Mouse (Mus musculus): ENCODE data around the gene Rbfox2. TPM values are rescaled to one million over a fixed set of nuclear protein-coding genes. Genes with fewer than 3 reads are reported as not detected.

Rbfox2 gene
- total and polyA plus RNA-seq, 3 experiments = 0.89 TPM; not detected in 2

- H3K9me3 ChIP-seq (replicated peaks; ENCODE audit: low read length) = peaks cover under 1% of the 10 kb centered on the region
- DNase-seq (ENCODE audit: extremely low read depth) = no peak
- H3K27ac ChIP-seq (ENCODE audit: insufficient read depth, low read depth) = no peak overlapping the region
- TF ChIP-seq ZKSCAN1 (IDR thresholded peaks at IDR 0.05; ENCODE audit: borderline replicate concordance, low read depth, low read length) = no peak
- TF ChIP-seq CHD1 (IDR thresholded peaks at IDR 0.05; ENCODE audit: low read depth, low read length) = no peak
- no peak for TF ChIP-seq NRF1 (IDR thresholded peaks at IDR 0.05; ENCODE audit: low read depth, low read length)
- no peak for TF ChIP-seq GABPA (IDR thresholded peaks at IDR 0.05; ENCODE audit: insufficient replicate concordance, low read depth, low read length)
- no peak for TF ChIP-seq MAX (IDR thresholded peaks at IDR 0.05; ENCODE audit: low read length)
- TF ChIP-seq HCFC1 (IDR thresholded peaks at IDR 0.05; ENCODE audit: low read depth, low read length) = no peak
- no peak for TF ChIP-seq IRF4 (IDR thresholded peaks at IDR 0.05; ENCODE audit: low read depth, low read length)
- TF ChIP-seq EP300 (IDR thresholded peaks at IDR 0.05; ENCODE audit: low read length) = no peak
- TF ChIP-seq SMC3 (IDR thresholded peaks at IDR 0.05; ENCODE audit: low read depth, low read length) = no peak
- no peak for TF ChIP-seq ETS1 (conservative IDR thresholded peaks at IDR 0.05; ENCODE audit: low read depth, low read length)
- no peak for TF ChIP-seq CTCF (conservative IDR thresholded peaks at IDR 0.05 in 1 of 2, IDR thresholded peaks at IDR 0.05 in 1 of 2; ENCODE audit: low read depth in 2 of 2, low read length in 2 of 2)
- no peak overlapping the region for H3K4me3 ChIP-seq (replicated peaks in 1 of 3; ENCODE audit: low read depth in 2 of 3, low read length in 2 of 3, poor library complexity in 1 of 3)
- H3K36me3 ChIP-seq (replicated peaks in 1 of 2; ENCODE audit: control insufficient read depth in 1 of 2, insufficient read depth in 1 of 2, low read length in 1 of 2) = no peaks in the 10 kb centered on the region
- H3K27me3 ChIP-seq (replicated peaks) = peaks cover 87% of the 10 kb centered on the region
- no peak overlapping the region for H3K9ac ChIP-seq (ENCODE audit: insufficient read depth, low read depth)
- H3K4me1 ChIP-seq (ENCODE audit: control insufficient read depth in 1 of 2, insufficient read depth in 2 of 2) = no peaks in the 10 kb centered on the region
- dilution Hi-C loops (cut with MboI; ENCODE audit: extremely low pct_ligation_motif_present, extremely low pct_unique_long_range_greater_than_20kb, low sequenced_read_pairs) (no loop called here), in situ Hi-C loops (cut with MboI; ENCODE audit: low pct_ligation_motif_present, low pct_unique_long_range_greater_than_20kb, low sequenced_read_pairs) (no loop called here)
- H3K79me2 ChIP-seq (replicated peaks; ENCODE audit: control insufficient read depth, extremely low read depth, insufficient read depth, poor library complexity, severe bottlenecking) = no peaks in the 10 kb centered on the region
- no peak overlapping the region for H3K4me2 ChIP-seq (ENCODE audit: insufficient read depth, low read depth, poor library complexity, severe bottlenecking)
These were observed 177.7 kb downstream of the Rbfox2 start for GRCm38 (mm10) chr15:77129154-77129553.

GRCm38 (mm10) chr15:77127737-77128136 is 179.1 kb downstream of the Rbfox2 start:
- Histone ChIP-seq H3K9ac (ENCODE audit: insufficient read depth, low read depth) (no peak overlapping the region), H3K27ac (ENCODE audit: insufficient read depth, low read depth) (no peak overlapping the region), H3K36me3 (replicated peaks in 1 of 2; ENCODE audit: control insufficient read depth in 1 of 2, insufficient read depth in 1 of 2, low read length in 1 of 2) (no peaks in the 10 kb centered on the region), H3K4me3 (replicated peaks in 1 of 3; ENCODE audit: low read depth in 2 of 3, low read length in 2 of 3, poor library complexity in 1 of 3) (no peak overlapping the region), H3K4me1 (ENCODE audit: control insufficient read depth in 1 of 2, insufficient read depth in 2 of 2) (no peaks in the 10 kb centered on the region), H3K9me3 (replicated peaks; ENCODE audit: low read length) (no peaks in the 10 kb centered on the region), H3K27me3 (replicated peaks) (peaks cover 90% of the 10 kb centered on the region), H3K4me2 (ENCODE audit: insufficient read depth, low read depth, poor library complexity, severe bottlenecking) (no peak overlapping the region), H3K79me2 (replicated peaks; ENCODE audit: control insufficient read depth, extremely low read depth, insufficient read depth, poor library complexity, severe bottlenecking) (no peaks in the 10 kb centered on the region)
- dilution Hi-C loops (cut with MboI; ENCODE audit: extremely low pct_ligation_motif_present, extremely low pct_unique_long_range_greater_than_20kb, low sequenced_read_pairs) (no loop called here), in situ Hi-C loops (cut with MboI; ENCODE audit: low pct_ligation_motif_present, low pct_unique_long_range_greater_than_20kb, low sequenced_read_pairs) (no loop called here)
- no peak for DNase-seq (ENCODE audit: extremely low read depth)
- TF ChIP-seq BHLHE40 (IDR thresholded peaks at IDR 0.05; ENCODE audit: low read depth, low read length) (no peak), CHD1 (IDR thresholded peaks at IDR 0.05; ENCODE audit: low read depth, low read length) (no peak), HCFC1 (IDR thresholded peaks at IDR 0.05; ENCODE audit: low read depth, low read length) (no peak), ZC3H11A (IDR thresholded peaks at IDR 0.05; ENCODE audit: low read depth, low read length) (no peak), GABPA (IDR thresholded peaks at IDR 0.05; ENCODE audit: insufficient replicate concordance, low read depth, low read length) (no peak), MEF2A (IDR thresholded peaks at IDR 0.05; ENCODE audit: borderline replicate concordance, low read depth, low read length) (no peak), MAZ (IDR thresholded peaks at IDR 0.05; ENCODE audit: low read depth, low read length) (no peak), MAFK (IDR thresholded peaks at IDR 0.05; ENCODE audit: insufficient replicate concordance, low read length) (no peak), NELFE (IDR thresholded peaks at IDR 0.05; ENCODE audit: low read depth, low read length) (no peak), JUND (conservative IDR thresholded peaks at IDR 0.05; ENCODE audit: low read depth, low read length) (no peak), ZMIZ1 (IDR thresholded peaks at IDR 0.05; ENCODE audit: low read depth, low read length) (no peak), PAX5 (IDR thresholded peaks at IDR 0.05; ENCODE audit: low read length) (no peak), ELF1 (IDR thresholded peaks at IDR 0.05; ENCODE audit: low read depth, low read length) (no peak)
